Mouse (Mus musculus): ENCODE measurements around the gene Olfr1425. TPM values are rescaled to one million over a fixed set of nuclear protein-coding genes. Genes with fewer than 3 reads are reported as not detected.
"Not testable (repeated sequence)": the region's sequence is repeated elsewhere in the genome, so short reads cannot be mapped to it uniquely, and the experiment has no call there.

Olfr1425 gene
- not detected in 2 replicates for polyA plus RNA-seq (2015; fragmentation: Nextera tagmentation; extraction: Ambion mirVana)

DNA sequence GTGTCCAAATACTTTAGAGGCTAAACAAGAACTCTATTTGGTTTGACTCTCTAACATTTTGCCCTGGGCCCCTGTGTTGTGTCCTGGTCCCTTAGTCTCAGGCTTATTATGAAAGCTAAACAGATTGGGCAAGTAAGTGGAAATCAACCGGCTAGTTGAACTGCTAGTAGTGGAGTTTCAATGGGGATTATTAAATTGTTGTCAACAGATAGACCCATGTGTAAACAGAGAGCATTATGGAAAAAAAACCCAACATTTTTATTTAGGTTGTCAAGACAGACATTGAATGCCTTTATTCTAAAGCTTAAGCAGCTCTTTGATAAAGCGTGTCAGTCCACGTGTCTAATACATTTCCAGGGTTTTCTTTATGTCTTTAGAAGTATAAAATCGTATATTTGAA is at the start of gene Olfr1425:
Gene Olfr1425, minus strand, starts transcription at position 101 of the 400 bp plus-strand sequence.
- not testable (repeated sequence) for H3K4me2 ChIP-seq; H3K27ac ChIP-seq (replicated peaks); H3K9me3 ChIP-seq; H3K36me3 ChIP-seq; H3K9ac ChIP-seq; H3K4me1 ChIP-seq; H3K4me3 ChIP-seq; ATAC-seq (ENCODE audit: extremely low read depth, insufficient number of reproducible peaks, low FRiP score, low TSS enrichment); H3K27me3 ChIP-seq (replicated peaks)
- WGBS = 73% methylated on average over 4 of the region's 4 CpGs

DNA sequence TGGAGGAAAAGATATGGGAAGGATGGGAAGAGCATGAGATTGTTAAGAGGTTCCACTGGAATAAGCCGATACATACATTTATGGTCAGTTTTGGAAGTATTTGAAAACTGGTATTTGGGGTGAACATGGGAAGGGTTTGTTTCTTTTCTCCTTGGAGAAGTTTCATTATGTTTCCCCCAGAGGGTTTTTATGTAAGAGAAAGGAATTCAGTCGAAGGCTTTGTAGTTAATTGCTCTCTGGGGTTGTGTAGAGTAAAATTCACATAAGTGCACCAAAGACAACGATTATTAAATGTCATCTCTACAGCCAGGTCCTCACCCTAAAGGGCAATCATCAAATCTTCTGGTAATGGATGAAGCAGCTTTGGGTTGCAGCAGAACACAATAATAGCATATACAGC is 45.6 kb upstream of the Olfr1425 start, which contains the start of gene Olfr76:
Gene Olfr76, minus strand, starts transcription at position 101 of the 400 bp plus-strand sequence.
- Histone ChIP-seq H3K36me3 (no peaks in the 10 kb centered on the region), H3K4me2 (no peak within 1 kb of the TSS), H3K27me3 (replicated peaks) (no peaks in the 10 kb centered on the region), H3K9me3 (no peaks in the 10 kb centered on the region), H3K27ac (replicated peaks) (no peak within 1 kb of the TSS), H3K4me1 (no peaks in the 10 kb centered on the region), H3K4me3 (no peak within 1 kb of the TSS), H3K9ac (no peak within 1 kb of the TSS)
- no peak for ATAC-seq (ENCODE audit: extremely low read depth, insufficient number of reproducible peaks, low FRiP score, low TSS enrichment)
- 72% methylated on average over 3 of the region's 3 CpGs for WGBS

DNA sequence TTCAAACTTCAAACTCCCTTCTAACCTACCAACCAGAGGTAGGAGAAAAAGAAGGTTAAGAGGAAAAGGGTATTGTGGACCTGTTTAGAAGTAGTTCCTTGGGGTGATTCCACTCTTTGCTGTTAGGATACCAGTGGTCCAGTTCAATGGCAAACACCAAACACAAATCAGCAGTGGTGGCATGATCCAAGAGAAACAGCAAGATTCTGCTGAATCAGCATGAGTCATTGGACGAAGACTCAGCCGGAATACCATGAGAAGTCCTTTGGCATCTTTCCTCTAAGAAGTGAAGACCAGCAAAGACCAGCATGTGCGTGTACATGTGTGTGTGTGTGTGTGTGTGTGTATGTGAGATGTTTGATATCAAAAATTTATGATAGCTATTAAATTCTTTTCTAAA is 38.9 kb upstream of the Olfr1425 start:
- no peaks in the 10 kb centered on the region for H3K9me3 ChIP-seq
- WGBS = 71% methylated on average over 3 of the region's 3 CpGs
- H3K4me1 ChIP-seq = no peaks in the 10 kb centered on the region
- no peak overlapping the region for H3K27ac ChIP-seq (replicated peaks)
- no peaks in the 10 kb centered on the region for H3K36me3 ChIP-seq
- no peaks in the 10 kb centered on the region for H3K27me3 ChIP-seq (replicated peaks)
- no peak for ATAC-seq (ENCODE audit: extremely low read depth, insufficient number of reproducible peaks, low FRiP score, low TSS enrichment)
- H3K9ac ChIP-seq = no peak overlapping the region
- H3K4me3 ChIP-seq = no peak overlapping the region
- no peak overlapping the region for H3K4me2 ChIP-seq

DNA sequence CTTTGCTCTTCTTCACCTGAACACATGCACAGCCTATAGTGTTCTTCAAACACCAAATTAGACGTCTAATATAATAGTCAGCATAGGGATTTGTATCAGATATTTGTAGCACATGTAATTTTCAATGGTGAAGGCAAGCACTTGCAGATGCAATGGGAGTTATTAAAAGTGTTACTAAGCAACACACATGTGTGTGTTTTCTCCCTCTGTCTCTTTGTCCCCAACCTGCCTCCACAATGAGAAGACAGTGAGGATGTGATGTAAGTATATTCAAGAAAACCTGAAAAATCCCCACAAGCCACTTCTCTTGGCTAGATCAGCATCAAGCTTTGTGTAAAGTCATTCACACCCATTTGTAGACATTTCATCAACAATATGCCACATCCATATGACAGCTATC is 38.3 kb upstream of the Olfr1425 start, which contains the start of gene Olfr1428:
Gene Olfr1428, minus strand, starts transcription at position 101 of the 400 bp plus-strand sequence.
- H3K9me3 ChIP-seq = no peaks in the 10 kb centered on the region
- no peak within 1 kb of the TSS for H3K9ac ChIP-seq
- H3K27ac ChIP-seq (replicated peaks) = no peak within 1 kb of the TSS
- H3K4me2 ChIP-seq = no peak within 1 kb of the TSS
- WGBS = 49% methylated on average over 1 of the region's 1 CpGs
- no peak within 1 kb of the TSS for H3K4me3 ChIP-seq
- no peaks in the 10 kb centered on the region for H3K27me3 ChIP-seq (replicated peaks)
- no peaks in the 10 kb centered on the region for H3K36me3 ChIP-seq
- ATAC-seq (ENCODE audit: extremely low read depth, insufficient number of reproducible peaks, low FRiP score, low TSS enrichment) = no peak
- H3K4me1 ChIP-seq = no peaks in the 10 kb centered on the region

DNA sequence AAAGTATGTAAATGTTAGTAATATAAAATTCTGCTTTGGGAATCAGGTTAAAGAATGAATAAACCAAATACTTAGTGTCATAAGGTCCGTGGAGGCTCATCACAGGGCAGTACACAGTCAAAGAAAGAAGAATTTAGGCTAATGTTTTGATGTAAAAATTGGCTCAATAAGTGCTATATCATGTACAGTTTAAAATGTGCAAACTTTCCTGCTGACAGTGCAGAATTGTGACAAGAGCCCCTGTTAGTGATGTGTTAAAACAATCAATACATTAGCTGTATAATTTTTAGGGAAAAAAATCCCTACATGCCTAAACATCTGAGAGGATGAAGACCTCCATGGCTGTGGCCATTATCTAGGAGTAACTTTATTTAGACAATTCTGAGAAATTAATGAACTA is 36.3 kb upstream of the Olfr1425 start:
- H3K4me2 ChIP-seq = no peak overlapping the region
- H3K36me3 ChIP-seq = no peaks in the 10 kb centered on the region
- H3K9me3 ChIP-seq = no peaks in the 10 kb centered on the region
- H3K4me3 ChIP-seq = no peak overlapping the region
- no peaks in the 10 kb centered on the region for H3K27me3 ChIP-seq (replicated peaks)
- H3K4me1 ChIP-seq = no peaks in the 10 kb centered on the region
- no peak for ATAC-seq (ENCODE audit: extremely low read depth, insufficient number of reproducible peaks, low FRiP score, low TSS enrichment)
- H3K27ac ChIP-seq (replicated peaks) = no peak overlapping the region
- WGBS = 54% methylated on average over 1 of the region's 1 CpGs
- H3K9ac ChIP-seq = no peak overlapping the region

DNA sequence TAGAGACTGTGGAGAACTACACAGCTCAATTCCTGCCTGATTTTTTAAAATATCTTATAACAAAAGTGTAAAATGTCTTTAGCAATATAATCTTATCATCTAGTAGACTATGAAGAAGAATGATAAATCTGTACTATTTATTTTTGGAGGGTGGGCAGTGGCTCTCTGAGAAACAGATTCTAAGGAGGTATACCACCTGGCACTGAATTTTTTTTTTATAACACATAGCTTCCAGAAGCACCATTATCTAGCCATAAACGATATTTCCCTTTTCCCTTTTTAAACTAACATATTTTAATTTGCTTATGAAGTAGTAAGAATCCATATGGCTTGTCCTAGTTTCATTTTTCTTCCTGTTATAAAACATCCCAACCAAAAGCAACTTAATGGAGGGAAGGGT is 27.0 kb upstream of the Olfr1425 start:
- no peak for ATAC-seq (ENCODE audit: extremely low read depth, insufficient number of reproducible peaks, low FRiP score, low TSS enrichment)
- Histone ChIP-seq H3K9me3 (no peaks in the 10 kb centered on the region), H3K36me3 (no peaks in the 10 kb centered on the region), H3K9ac (no peak overlapping the region), H3K27me3 (replicated peaks) (no peaks in the 10 kb centered on the region), H3K4me1 (no peaks in the 10 kb centered on the region), H3K4me2 (no peak overlapping the region), H3K4me3 (no peak overlapping the region), H3K27ac (replicated peaks) (no peak overlapping the region)
- WGBS = 39% methylated on average over 1 of the region's 1 CpGs

DNA sequence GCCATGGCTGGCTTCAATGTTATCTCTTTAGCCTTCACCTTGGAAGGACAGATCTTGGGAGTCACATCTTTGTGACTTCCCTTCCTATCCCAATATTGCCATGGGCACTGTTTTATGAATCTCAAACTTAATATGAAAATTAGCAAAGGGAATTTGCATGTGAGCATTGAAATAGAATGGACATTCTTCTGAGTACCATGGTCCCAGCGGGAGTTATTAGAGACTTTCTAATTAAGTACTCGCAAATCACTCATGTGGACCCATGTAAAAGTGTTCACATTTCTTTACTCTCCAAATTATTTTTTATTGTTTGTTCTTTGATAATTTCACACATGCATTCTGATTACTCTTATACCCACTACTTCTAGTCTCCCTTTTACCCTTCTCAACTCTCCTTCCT is 25.7 kb upstream of the Olfr1425 start, which contains the start of gene Olfr1427:
Gene Olfr1427, minus strand, starts transcription at position 101 of the 400 bp plus-strand sequence.
- H3K4me3 ChIP-seq = no peak within 1 kb of the TSS
- no peaks in the 10 kb centered on the region for H3K27me3 ChIP-seq (replicated peaks)
- 92% methylated on average over 2 of the region's 2 CpGs for WGBS
- H3K27ac ChIP-seq (replicated peaks) = no peak within 1 kb of the TSS
- H3K36me3 ChIP-seq = no peaks in the 10 kb centered on the region
- H3K4me2 ChIP-seq = no peak within 1 kb of the TSS
- no peak for ATAC-seq (ENCODE audit: extremely low read depth, insufficient number of reproducible peaks, low FRiP score, low TSS enrichment)
- no peaks in the 10 kb centered on the region for H3K9me3 ChIP-seq
- no peaks in the 10 kb centered on the region for H3K4me1 ChIP-seq
- no peak within 1 kb of the TSS for H3K9ac ChIP-seq

DNA sequence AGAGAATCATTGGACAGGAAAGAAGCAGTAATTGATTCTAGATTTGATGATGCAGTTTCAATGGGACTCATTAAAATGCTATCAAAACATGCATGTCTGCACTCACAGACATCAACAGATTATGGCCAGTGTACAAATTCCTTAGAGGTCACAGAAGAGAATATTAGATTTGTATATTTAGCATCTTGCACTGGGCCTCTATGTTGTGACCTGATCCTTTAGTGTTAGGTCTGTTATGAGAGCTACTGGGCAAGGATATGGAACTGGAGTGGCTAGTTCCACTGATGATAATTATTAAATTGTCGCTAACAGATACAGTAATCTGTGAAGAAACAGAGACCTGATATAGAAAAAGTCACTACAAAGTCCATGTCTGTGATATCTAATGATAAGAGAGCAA is 14.4 kb upstream of the Olfr1425 start, which contains the start of gene Olfr1426:
Gene Olfr1426, minus strand, starts transcription at position 101 of the 400 bp plus-strand sequence.
- no peaks in the 10 kb centered on the region for H3K4me1 ChIP-seq
- no peak within 1 kb of the TSS for H3K4me3 ChIP-seq
- H3K27me3 ChIP-seq (replicated peaks) = no peaks in the 10 kb centered on the region
- 68% methylated on average over 1 of the region's 1 CpGs for WGBS
- ATAC-seq (ENCODE audit: extremely low read depth, insufficient number of reproducible peaks, low FRiP score, low TSS enrichment) = no peak
- no peak within 1 kb of the TSS for H3K4me2 ChIP-seq
- no peaks in the 10 kb centered on the region for H3K9me3 ChIP-seq
- H3K9ac ChIP-seq = no peak within 1 kb of the TSS
- H3K27ac ChIP-seq (replicated peaks) = no peak within 1 kb of the TSS
- no peaks in the 10 kb centered on the region for H3K36me3 ChIP-seq

DNA sequence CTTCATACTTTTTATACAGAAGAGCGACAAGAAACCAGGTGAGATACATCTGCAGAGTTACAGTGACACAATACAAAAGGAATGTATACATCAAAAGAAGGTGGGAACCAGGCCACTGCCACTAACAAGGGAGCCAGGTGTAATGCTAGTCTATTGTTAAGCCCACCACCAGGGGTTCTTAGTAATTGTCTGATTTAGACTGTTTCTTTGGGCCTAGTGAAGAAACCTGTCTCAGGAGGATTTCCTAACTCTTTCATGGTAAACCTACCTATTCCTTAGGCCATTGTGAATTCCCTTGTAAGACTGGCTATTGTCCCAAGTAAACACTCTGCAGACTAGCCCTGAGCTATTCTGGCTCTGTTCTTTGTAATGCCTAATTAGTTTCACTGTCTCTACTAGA is 8.0 kb downstream of the Olfr1425 start:
- not testable (repeated sequence) for H3K4me1 ChIP-seq; H3K36me3 ChIP-seq; H3K9ac ChIP-seq; H3K4me3 ChIP-seq; H3K27ac ChIP-seq (replicated peaks); H3K9me3 ChIP-seq; H3K4me2 ChIP-seq; ATAC-seq (ENCODE audit: extremely low read depth, insufficient number of reproducible peaks, low FRiP score, low TSS enrichment); H3K27me3 ChIP-seq (replicated peaks)
- 68% methylated on average over 1 of the region's 1 CpGs for WGBS

DNA sequence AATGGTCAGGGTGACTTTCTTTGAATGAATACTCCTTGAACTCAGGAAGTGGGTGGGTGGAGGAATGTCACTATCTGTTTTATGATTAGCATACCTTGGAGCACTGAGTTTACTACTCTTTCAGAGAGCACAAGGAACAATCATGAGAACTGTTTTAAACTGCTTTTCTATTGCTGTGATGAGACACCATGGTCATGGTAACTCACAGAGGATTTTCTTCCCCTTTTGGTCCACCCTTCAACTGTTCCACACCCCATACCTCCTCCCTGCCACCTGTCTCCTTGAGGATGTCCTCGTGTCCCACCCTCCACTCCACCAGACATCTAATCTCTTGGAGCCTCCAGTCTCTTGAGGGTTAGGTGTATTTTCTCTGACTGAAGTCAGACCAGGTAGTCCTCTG is 9.7 kb downstream of the Olfr1425 start:
- not testable (repeated sequence) for H3K27ac ChIP-seq (replicated peaks); H3K27me3 ChIP-seq (replicated peaks)

DNA sequence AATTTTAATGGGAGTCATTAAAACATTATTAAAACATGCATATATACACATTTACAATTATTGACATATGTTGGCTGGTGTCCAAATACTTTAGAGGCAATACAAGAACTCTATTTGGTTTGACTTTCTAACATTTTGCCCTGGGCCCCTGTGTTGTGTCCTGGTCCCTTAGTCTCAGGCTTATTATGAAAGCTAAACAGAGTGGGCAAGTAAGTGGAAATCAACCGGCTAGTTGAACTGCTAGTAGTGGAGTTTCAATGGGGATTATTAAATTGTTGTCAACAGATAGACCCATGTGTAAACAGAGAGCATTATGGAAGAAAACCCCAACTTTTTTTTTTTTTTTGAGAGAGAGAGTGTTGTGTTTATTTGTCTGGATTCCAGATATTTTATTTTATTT is 14.9 kb downstream of the Olfr1425 start, which contains the start of gene Olfr1424:
Gene Olfr1424, minus strand, starts transcription at position 101 of the 400 bp plus-strand sequence.
- not testable (repeated sequence) for H3K36me3 ChIP-seq; H3K27me3 ChIP-seq (replicated peaks); H3K9ac ChIP-seq; ATAC-seq (ENCODE audit: extremely low read depth, insufficient number of reproducible peaks, low FRiP score, low TSS enrichment); H3K9me3 ChIP-seq; H3K4me3 ChIP-seq; H3K4me2 ChIP-seq; H3K4me1 ChIP-seq; H3K27ac ChIP-seq (replicated peaks)
- WGBS = 88% methylated on average over 1 of the region's 1 CpGs

More for the DNA sequence above, 9.7 kb downstream of the Olfr1425 start:
- not testable (repeated sequence) for H3K36me3 ChIP-seq; H3K9me3 ChIP-seq; H3K4me2 ChIP-seq; H3K9ac ChIP-seq; H3K4me1 ChIP-seq; H3K4me3 ChIP-seq; ATAC-seq (ENCODE audit: extremely low read depth, insufficient number of reproducible peaks, low FRiP score, low TSS enrichment)
- WGBS = 20% methylated on average over 1 of the region's 1 CpGs

DNA sequence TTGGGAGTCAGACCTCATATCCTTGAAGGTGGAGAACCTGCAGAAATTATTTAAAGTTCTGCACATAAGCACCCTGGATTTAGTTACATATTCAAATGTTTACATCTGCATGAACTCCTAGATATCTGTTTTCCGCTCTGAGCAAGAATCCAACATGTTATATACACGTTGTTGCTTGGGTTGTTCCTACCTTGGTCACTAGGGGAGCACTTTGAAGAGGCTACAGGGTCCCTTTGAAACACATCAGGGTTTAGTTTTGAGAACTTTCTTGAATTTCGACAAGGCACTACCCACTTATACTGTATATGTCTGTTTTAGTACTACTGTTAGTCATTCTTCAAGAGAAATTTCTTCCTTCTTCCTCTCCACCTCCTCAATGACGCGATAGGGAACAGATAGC is 34.4 kb downstream of the Olfr1425 start:
- H3K4me2 ChIP-seq = no peak overlapping the region
- H3K27me3 ChIP-seq (replicated peaks) = no peaks in the 10 kb centered on the region
- ATAC-seq (ENCODE audit: extremely low read depth, insufficient number of reproducible peaks, low FRiP score, low TSS enrichment) = no peak
- H3K4me3 ChIP-seq = no peak overlapping the region
- H3K9me3 ChIP-seq = no peaks in the 10 kb centered on the region
- H3K27ac ChIP-seq (replicated peaks) = no peak overlapping the region
- WGBS = 70% methylated on average over 5 of the region's 5 CpGs
- H3K9ac ChIP-seq = no peak overlapping the region
- no peaks in the 10 kb centered on the region for H3K4me1 ChIP-seq
- H3K36me3 ChIP-seq = no peaks in the 10 kb centered on the region
